Mouse (Mus musculus) lung, adult 2 months (tissue): Measurements from ENCODE around the gene Ntmt1. TPM values are rescaled to one million over a fixed set of nuclear protein-coding genes. Genes with fewer than 3 reads are reported as not detected.
A peak's percentile ranks its signal among the peaks of the same experiment; 100 is the strongest.

ENCODE experiments used
- DNase-seq: peaks from one replicate; pipeline ENCODE4 v3.0.0; 2022
- H3K4me1 ChIP-seq: fragments of 200-500 bp; 2 replicates; pipeline ENCODE4 v1.6.1; 2011; ENCODE audit warnings: low read length; ENCODE audit not compliant: control insufficient read depth, insufficient read depth
- H3K4me3 ChIP-seq: fragments of 200-500 bp; replicated peaks from 2 replicates; pipeline ENCODE3; 2011; ENCODE audit warnings: low read depth, mild to moderate bottlenecking, control low read depth, low read length; ENCODE audit errors: extremely low read depth
- CTCF ChIP-seq: fragments of 200-500 bp; IDR thresholded peaks from 2 replicates; pipeline ENCODE4 v1.5.1; 2011; ENCODE audit warnings: mild to moderate bottlenecking, low read length, control low read depth; ENCODE audit not compliant: insufficient read depth
- POLR2A ChIP-seq: fragments of 200-500 bp; IDR thresholded peaks from 2 replicates; pipeline ENCODE4 v1.6.1; 2011; ENCODE audit warnings: low read depth, mild to moderate bottlenecking, control low read depth, low read length, borderline replicate concordance; ENCODE audit errors: extremely low read depth
- WGBS: fragments of 180-500 bp; shearing (Covaris S2); methylation state at CpG from one replicate; pipeline ENCODE4 v1.1.7; 2018; 5-methylcytosine and 5-hydroxymethylcytosine counted together
- polyA plus RNA-seq: library from polyadenylated mRNA; depleted of rRNA; stranded (reverse); fragments of >200 nt; gene quantifications from 2 replicates; pipeline ENCODE4 v1.2.3, GENCODE M21; 2012; rRNA removed

The Ntmt1 gene
- polyA plus RNA-seq = 20.2 and 23.4 TPM in 2 replicates

- DNase-seq = peak; percentile 99
- Histone ChIP-seq H3K4me3 (peak within 1 kb of the TSS; percentile 84), H3K4me1 (peaks cover 6% of the 10 kb centered on the region)
- under 1% methylated on average over 44 of the region's 44 CpGs for WGBS
- TF ChIP-seq CTCF = no peak
- peak; percentile 96 for TF ChIP-seq POLR2A
Measured at GRCm38 (mm10) chr2:30807648-30808295, at the start of gene Ntmt1. Gene Ntmt1, plus strand, starts transcription at chr2:30807826.

GRCm38 (mm10) chr2:30758341-30759087 lies 49.1 kb upstream of the Ntmt1 start:
- Histone ChIP-seq H3K4me3 (no peak overlapping the region), H3K4me1 (peaks cover 7% of the 10 kb centered on the region)
- TF ChIP-seq CTCF = peak; percentile 41; the same call in 1 of the 2 replicates
- peak; percentile 50; the same call in 1 of the 2 replicates for TF ChIP-seq POLR2A
- peak; percentile 91 for DNase-seq
- 9% methylated on average over 17 of the region's 17 CpGs for WGBS

- peaks cover 6% of the 10 kb centered on the region; the same call in 1 of the 2 replicates for H3K4me1 ChIP-seq
- TF ChIP-seq POLR2A (no peak), CTCF (no peak)
- H3K4me3 ChIP-seq = no peak overlapping the region
- 54% methylated on average over 4 of the region's 4 CpGs for WGBS
- no peak for DNase-seq
Measured at GRCm38 (mm10) chr2:30759088-30759374, 48.6 kb upstream of the Ntmt1 start.

GRCm38 (mm10) chr2:30759442-30759841 lies 48.2 kb upstream of the Ntmt1 start:
- DNase-seq = no peak
- Histone ChIP-seq H3K4me3 (no peak overlapping the region), H3K4me1 (peaks cover 6% of the 10 kb centered on the region; the same call in 1 of the 2 replicates)
- TF ChIP-seq POLR2A (no peak), CTCF (no peak)
- WGBS = 71% methylated on average over 4 of the region's 4 CpGs

GRCm38 (mm10) chr2:30759858-30760547 lies 47.6 kb upstream of the Ntmt1 start:
- DNase-seq = no peak
- Histone ChIP-seq H3K4me3 (no peak overlapping the region), H3K4me1 (peaks cover 6% of the 10 kb centered on the region; the same call in 1 of the 2 replicates)
- TF ChIP-seq CTCF (no peak), POLR2A (no peak)
- WGBS = 69% methylated on average over 10 of the region's 10 CpGs

GRCm38 (mm10) chr2:30760706-30761105 lies 46.9 kb upstream of the Ntmt1 start:
- no peak for DNase-seq
- no peak for TF ChIP-seq CTCF
- no peak for TF ChIP-seq POLR2A
- Histone ChIP-seq H3K4me3 (no peak overlapping the region), H3K4me1 (peaks cover 6% of the 10 kb centered on the region; the same call in 1 of the 2 replicates)
- 59% methylated on average over 6 of the region's 6 CpGs for WGBS

GRCm38 (mm10) chr2:30766446-30766845 lies 41.2 kb upstream of the Ntmt1 start:
- no peak for DNase-seq
- no peaks in the 10 kb centered on the region for H3K4me1 ChIP-seq
- 78% methylated on average over 5 of the region's 5 CpGs for WGBS
- TF ChIP-seq POLR2A = no peak
- no peak for TF ChIP-seq CTCF
- H3K4me3 ChIP-seq = no peak overlapping the region

GRCm38 (mm10) chr2:30767626-30768240 lies 39.9 kb upstream of the Ntmt1 start:
- peaks cover 10% of the 10 kb centered on the region for H3K4me1 ChIP-seq
- WGBS = 86% methylated on average over 7 of the region's 7 CpGs
- TF ChIP-seq CTCF (no peak), POLR2A (no peak)
- DNase-seq = no peak
- H3K4me3 ChIP-seq = no peak overlapping the region

- no peak for DNase-seq
- Histone ChIP-seq H3K4me1 (peaks cover 15% of the 10 kb centered on the region), H3K4me3 (no peak overlapping the region)
- TF ChIP-seq POLR2A = no peak
- no peak for TF ChIP-seq CTCF
- WGBS = 80% methylated on average over 5 of the region's 5 CpGs
Measured at GRCm38 (mm10) chr2:30768529-30768928, 39.1 kb upstream of the Ntmt1 start.
